Mouse (Mus musculus): ENCODE measurements around the gene Wnk1.

DNA sequence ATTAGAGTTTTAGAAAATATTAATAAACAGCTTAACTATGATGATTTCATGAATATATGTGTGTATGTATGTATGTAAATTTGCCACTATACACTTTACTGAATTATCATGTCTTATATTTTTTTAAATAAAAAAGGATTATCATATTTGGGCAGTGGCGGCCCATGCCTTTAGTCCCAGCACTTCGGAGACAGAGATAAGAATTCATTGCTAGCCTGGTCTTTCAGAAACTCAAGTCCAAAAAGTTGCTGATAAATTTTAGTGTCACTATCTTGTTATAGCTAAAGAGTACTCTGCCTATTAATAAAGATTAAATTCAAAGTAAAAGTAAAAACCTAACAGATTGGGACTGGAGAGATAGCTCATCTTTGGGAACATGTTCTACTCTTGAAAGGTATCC is 18.8 kb downstream of the Wnk1 start:
- TF ChIP-seq POLR2AphosphoS5 (IDR thresholded peaks at IDR 0.05; ENCODE audit: insufficient replicate concordance, low read depth, low read length) (no peak), TAL1 (conservative IDR thresholded peaks at IDR 0.05; ENCODE audit: low read depth, low read length) (no peak), CTCF (IDR thresholded peaks at IDR 0.05; ENCODE audit: low read depth, low read length) (no peak), GATA1 (IDR thresholded peaks at IDR 0.05; ENCODE audit: borderline replicate concordance, low read length) (no peak), GATA2 (IDR thresholded peaks at IDR 0.05; ENCODE audit: borderline replicate concordance, low read depth, low read length) (no peak)

All from G1E (cell line).